Mouse (Mus musculus) heart, postnatal 36 days (tissue): ENCODE measurements at regions not wholly inside any gene's neighbourhood (a gene's known extent, or its start where the extent isn't known, plus 50 kb on each side); places are given as distances from the start of the nearest gene placed in this dataset.

Source experiments
- DNase-seq, 2 experiments: peaks; one replicate each; pipeline ENCODE4 v3.0.0; 2021 to 2022
- intact Hi-C: fragments of 180-260 bp; cut with DNase I; formaldehyde crosslinking; loops from one replicate; pipeline ENCODE4 v1.15.1; 2025

DNA sequence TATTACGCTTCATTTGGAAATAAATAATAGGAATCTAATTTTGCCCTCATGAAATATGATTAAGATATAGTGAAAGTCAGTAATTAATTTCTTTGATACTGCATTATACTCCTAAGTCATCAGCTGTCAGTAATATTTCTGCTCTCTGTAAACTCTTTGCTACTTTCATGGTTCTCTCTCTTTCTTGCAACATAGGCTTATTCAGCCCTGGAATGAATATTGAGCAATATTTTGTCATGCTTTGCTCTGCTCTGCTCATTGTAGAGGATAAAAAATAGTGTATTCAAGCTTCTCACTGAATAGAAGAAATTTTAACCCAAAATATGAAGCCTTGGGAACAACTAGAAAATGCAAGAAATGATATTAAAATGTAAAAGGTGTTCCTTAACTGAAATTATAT lies 306.1 kb upstream of the C030005K15Rik start:
- no peak for DNase-seq
- intact Hi-C loops = no loop called here

DNA sequence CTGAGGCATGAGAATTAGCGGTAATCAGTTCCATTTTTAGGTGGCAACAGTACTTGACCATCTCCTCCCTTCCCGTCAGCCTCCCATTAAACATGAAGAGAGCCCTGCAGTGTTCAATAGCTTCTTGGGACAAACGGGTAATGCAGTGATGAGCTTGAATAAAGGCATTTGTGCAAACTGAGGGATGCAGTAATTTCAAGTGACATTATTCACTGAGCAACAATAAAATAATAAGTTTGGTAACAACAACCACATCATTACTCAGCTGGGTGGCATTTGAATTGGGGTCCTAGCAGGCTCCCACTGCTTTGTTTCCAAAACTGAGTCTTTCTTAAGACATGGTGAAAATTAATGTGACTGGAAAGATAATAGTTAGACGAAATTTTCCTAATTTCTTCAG lies 315.2 kb upstream of the C030005K15Rik start:
- no peak for DNase-seq
- intact Hi-C loops = no loop called here

DNA sequence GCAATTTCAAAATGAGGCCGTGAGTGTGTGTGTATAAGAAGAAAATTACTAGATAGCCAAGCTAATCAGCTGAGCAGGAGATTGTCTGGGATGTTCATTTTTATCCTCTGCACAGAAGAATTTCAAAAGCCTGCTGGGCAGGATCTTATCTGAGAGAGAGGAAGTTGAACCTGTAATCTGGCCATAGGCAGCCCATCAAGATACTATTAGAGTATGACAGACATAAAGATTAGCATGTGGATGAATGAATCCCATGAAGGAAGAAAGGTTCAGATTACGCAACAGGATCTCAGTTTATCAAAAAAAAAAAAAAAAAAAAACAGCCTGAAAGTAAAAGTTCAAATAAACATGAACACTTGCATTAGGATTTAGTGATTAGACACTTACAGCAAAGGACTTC lies 317.3 kb upstream of the C030005K15Rik start:
- no peak for DNase-seq
- intact Hi-C loops = no loop called here

DNA sequence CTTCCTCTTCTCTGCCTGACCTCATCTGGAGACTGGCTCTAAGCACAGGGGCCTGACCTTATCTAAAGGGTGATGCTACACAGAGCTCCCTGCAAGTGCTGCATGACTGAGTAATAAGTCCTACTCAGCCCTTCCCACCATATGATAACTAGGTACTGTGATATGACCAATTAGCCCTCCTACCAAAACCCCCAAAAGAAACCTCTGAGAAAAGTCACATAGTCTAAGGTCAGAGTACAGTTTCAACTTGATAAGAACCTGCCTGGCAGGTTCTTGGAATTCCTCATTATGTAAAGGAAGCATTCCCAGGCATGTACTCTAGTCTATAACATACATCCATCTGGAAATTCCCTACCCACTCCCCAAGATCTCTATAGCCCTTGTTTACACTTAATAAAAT lies 318.0 kb upstream of the C030005K15Rik start:
- DNase-seq = no peak
- intact Hi-C loops = no loop called here

DNA sequence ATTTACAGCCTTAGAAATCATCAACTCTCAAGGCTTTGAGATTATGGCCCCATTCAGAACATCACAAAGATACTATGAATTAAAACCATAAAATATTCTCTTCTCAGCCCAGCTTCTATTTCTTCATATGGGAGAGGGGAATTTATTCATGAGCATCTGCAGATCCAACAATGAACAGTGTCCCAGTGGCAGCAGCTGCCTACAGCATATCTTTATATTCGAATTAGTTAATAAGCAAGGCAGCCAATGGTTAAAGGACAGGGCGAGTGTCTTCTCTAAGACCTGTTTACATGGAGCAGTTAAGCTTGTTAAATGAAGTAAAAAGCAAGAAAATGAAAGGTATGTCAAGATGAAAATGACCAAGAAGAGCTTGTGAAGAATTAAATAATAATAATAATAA lies 346.9 kb upstream of the C030005K15Rik start:
- intact Hi-C loops = no loop called here
- no peak for DNase-seq

DNA sequence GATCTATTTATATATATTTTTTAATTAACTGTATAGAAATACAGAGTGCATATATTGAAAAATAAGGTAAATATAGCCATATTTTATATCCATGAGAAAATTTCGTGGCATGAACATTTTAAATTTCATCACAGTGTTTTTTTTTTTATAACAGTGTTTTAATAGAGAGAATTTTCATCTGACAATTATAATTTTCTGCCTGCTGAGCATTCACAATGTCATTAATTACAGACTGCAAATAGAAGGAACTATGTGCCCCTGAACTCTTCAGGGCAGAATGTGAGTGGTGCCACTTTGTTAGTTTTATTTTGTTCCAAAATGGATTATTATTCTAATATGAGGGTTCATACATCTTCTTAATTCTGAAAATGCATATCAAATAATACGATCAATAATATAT lies 358.3 kb upstream of the C030005K15Rik start:
- DNase-seq = no peak
- intact Hi-C loops = no loop called here

DNA sequence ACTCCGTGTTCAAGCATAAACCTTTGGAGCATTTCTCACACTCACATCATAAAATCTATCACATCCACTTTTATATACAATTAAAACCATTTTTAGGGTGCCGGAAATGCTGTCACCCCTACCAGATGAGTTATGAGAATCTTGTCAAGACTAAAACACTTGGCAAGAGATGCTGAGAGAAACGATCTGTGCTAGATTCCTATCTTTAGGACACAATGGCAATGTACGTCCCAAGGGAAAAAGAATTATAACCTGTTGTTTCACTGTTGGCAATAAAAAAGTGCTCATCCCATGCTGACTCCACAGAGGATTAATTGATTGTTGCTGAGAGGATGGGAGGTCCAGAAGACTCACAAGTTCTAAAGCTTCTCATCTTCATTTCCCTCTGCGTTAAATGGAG lies 389.7 kb upstream of the C030005K15Rik start:
- intact Hi-C loops = no loop called here
- no peak for DNase-seq

DNA sequence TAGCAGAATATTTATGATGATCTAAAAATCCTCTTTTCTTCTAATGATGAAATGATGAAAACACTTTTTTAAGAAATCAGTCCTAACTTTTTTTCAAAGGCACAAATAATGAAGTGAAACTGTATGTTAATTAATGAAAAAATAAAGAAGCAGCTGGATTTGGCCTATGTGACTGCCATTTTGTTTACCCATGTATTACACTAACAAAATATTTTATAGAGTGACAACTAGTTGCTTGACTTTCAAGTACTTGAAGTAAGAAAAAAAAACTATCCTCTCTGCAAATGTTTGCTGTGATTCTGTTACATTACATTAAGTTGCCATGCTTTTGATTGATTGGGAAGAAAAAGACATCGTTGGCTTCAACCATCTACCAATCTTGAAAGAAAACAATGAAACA lies 399.2 kb upstream of the C030005K15Rik start:
- DNase-seq = no peak
- intact Hi-C loops = no loop called here

DNA sequence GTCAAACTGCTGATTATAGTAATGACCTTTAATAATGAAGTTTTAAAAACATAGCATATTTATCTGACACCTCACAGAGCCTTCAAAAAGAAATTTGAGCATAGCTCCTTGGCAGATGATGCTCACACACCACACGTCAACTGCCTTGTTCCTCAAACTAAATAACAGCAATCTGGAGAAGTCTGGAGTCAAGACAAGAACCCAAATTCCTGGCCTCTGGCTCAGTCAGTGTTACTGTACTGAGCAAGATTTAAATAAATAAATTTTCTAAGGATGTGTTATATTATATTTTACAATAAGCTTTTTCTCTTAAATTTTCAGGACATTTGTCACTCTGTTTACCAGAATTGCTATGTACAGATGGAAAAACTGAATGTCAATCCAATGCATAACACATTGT lies 408.5 kb upstream of the C030005K15Rik start:
- DNase-seq = no peak
- intact Hi-C loops = no loop called here

DNA sequence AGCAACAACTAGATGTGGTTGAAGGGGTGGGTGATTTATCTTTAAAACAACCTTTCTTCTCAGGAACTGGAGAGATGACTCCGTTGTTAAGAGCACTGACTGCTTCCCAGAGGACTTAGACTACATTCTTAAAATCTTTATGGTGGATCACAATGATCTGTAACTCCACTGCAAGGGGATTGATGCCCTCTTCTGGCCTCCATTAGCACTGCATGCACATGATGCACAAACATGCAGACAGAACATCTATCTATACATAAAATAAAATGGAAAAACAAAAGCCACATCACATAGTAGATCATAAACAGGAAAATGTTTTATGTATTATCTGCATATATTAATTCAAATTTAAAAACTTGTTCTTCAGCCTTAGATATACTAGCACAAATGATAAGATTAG lies 419.2 kb upstream of the C030005K15Rik start:
- intact Hi-C loops = no loop called here
- no peak for DNase-seq

DNA sequence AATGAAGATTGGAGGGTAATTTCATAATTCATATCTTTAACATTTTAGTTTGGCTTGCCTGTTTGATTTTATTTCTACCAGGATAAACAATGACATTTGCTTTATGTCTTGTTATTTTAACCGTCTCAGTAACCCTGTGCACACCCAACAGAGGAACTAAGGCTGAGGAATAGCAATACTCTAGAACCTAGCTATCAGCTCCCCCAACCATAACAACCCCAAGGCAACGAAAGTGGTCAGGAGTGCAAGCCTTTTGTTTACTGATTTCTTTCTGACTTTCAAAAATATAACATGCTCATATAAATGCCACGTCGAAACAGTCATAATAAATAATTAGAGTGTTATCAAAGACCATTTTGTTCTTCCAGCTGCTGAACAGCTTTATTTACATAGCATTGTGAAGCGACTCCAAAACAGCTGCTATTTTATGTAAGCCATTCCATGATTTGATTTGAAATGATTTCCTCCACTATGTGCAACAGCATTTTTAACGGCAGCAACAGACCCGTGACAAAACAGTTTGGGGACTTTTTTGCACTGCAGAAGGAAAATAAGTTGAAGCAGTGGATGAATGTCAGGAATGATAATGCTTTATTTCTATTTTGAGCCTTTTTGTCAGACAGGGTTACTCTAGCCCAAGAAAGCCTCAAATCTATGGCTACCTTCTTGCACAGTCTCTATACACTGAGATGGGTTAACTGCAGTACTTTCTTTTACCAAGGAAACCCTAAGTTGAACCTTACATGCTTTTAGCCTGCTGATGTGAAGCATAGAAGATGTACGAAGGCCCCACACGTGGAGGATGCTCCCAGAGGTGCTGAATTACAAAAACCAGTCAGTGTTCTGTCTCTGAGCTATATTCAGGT lies 420.7 kb upstream of the C030005K15Rik start:
- DNase-seq = no peak
- intact Hi-C loops = no loop called here

DNA sequence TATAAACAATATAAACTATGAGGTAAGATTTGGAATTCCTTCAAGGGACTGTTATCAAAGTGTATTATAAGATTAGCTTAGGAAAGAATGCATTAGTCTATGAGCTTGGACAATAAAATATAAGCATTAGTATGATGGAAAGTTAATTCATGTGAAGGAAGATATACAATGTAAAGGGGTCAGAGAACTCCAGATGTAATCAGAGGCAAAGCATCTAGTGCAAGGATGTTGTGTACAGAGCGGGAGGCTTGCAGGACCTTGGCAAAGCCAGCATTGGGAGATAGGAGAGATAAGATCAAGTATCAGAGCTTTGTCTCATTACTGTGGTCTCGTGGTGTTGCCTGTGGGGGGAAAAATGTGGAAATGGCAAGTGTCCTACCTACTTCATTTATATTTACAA lies 429.4 kb upstream of the C030005K15Rik start:
- DNase-seq = no peak
- intact Hi-C loops = no loop called here

DNA sequence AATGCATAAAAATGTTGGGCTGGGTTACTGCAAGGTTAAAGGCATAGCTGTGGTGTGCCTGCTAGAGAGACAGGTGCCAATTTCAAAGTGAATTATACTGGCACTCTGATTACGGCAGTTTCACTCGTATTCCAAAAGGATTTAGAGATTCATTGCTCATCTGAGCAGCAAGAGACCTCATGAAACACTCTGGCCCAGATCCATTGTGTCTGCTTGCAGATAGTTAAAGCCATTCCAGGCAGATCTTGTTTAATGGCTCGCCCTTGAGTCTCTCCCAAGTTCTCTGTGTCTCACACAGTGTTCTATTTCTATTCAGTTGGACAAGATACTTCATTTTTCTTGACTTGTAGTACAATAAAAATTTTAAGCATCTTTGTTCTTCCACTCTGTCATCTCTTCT lies 459.1 kb upstream of the C030005K15Rik start:
- DNase-seq = no peak
- intact Hi-C loops = no loop called here

DNA sequence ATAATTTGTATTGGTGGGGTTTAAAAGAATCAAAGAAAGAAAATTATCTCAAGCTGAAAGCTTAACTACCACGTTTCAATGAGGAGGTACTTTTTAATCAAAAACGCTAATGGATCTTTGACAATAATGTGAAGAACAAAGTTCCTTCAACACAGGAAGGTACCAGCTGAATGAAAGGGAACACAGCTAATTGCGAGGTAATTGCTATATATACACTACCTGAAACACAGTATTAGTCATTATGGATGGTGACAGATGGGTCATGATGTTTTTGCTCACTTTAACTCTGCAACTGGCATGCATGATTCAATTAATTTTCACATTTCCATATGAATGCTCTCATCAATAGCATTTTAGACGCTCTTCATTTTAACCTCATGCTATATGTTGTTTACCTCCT lies 470.3 kb upstream of the C030005K15Rik start:
- intact Hi-C loops = no loop called here
- DNase-seq = no peak

DNA sequence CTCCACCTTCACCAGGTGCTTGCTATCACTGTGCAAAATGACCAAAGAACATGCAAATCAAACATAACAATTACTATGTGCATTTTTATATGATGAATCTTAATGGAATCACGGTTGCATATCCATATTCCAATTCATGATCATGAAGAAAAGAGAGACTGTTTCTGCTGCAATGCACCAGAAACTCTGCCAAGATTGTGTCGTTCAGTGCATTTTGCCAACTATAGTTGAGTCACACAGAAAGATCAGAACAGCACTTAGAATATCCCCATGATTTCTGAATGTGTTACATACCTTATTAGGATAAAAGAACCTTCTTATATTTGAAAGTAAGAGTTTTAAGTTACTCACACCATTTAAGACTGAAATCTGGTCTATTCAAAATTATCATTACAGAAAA lies 483.7 kb upstream of the C030005K15Rik start:
- no peak for DNase-seq
- intact Hi-C loops = no loop called here

DNA sequence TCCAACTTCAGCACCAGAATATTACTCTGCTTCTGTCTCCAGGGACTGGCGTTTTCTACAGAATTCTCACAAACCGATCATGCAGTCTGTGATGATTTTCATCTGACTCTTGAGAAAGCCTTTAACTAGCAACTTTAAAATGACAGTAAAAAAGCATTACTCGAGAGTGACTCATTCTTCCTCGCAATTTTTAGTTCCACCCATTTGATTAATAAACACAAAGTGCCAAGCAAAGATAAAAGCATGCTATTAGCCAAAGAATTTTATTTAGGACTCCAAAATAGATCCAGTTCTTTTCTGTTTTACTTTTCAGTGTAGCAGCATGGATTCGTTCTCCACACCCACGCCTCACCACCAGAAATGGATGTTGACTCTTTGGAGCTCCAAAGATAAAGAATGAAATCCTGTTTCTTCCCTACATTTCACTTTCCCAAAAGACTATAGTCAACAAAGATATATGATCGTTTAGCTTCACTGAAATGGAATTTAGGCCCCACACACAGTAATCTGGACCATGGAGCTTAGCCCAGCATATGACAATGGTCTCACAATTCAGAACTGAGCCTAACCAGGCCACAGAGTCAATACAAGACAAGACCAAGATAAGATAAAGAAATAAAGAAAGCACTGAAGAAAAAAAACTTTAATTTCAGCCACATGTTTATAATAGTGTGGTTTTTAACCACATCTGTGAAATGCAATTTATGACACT lies 486.5 kb upstream of the C030005K15Rik start:
- DNase-seq = no peak
- intact Hi-C loops = no loop called here

DNA sequence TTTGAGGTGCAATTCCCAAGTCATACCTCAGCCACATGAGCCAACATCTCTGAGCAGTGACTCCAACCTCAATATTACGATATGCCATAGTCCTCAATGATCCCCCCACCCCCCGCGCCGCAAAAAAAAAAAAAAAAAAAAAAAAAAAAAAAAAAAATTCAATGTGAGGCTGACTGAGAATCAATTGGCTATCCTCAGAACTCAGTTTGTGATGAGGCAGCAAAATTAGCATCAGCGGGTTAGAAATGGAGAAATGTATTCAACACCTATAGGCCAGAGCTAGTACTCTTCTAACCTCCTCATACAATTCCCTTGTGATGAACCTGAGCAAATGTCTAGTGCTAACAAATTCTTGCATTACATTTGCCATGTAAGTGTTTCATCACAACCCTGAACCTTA lies 504.5 kb upstream of the C030005K15Rik start:
- no peak for DNase-seq
- intact Hi-C loops = no loop called here

DNA sequence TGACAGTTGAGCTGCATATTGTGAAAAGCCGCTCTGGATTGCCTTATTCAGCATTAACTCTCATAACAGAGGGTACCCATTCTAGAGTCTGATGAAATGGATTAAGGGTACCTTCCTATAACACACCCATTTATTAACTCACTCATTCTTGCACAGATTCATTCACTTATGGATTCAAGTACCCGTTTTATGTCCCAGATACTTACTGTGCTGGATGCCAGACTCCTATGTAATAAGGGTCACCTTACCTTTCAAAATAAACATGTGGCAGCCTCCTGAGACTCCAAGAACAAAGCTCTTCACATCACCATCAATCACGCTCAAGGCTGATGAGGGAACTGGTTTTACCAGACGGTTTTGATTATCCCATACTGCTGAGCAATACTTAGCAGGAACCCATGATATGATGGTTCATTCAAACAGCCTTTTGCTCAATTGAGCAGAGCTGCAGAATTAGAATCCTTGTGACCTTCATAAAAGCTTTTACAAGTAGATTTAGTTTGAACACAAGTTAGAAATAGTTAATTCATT lies 505.2 kb upstream of the C030005K15Rik start:
- DNase-seq = no peak
- intact Hi-C loops = no loop called here

DNA sequence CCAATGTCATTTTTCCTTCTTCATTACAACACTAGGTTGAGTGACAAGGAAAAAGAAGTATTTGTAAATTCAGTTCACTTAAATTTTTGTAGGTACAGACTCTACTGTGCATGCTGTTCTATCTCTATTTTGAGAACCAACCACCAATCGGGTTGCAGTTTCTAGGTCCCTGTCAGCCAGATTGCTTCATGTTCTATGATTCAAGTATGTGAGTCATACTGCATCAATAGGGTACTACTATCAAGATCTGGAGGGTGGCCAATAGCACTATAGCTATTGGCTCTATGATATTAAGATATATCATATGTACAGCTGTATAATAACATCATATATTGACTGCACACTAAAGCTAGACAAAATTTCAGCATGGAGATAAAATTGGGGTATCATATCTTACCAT lies 521.8 kb upstream of the C030005K15Rik start:
- DNase-seq = no peak
- intact Hi-C loops = no loop called here

DNA sequence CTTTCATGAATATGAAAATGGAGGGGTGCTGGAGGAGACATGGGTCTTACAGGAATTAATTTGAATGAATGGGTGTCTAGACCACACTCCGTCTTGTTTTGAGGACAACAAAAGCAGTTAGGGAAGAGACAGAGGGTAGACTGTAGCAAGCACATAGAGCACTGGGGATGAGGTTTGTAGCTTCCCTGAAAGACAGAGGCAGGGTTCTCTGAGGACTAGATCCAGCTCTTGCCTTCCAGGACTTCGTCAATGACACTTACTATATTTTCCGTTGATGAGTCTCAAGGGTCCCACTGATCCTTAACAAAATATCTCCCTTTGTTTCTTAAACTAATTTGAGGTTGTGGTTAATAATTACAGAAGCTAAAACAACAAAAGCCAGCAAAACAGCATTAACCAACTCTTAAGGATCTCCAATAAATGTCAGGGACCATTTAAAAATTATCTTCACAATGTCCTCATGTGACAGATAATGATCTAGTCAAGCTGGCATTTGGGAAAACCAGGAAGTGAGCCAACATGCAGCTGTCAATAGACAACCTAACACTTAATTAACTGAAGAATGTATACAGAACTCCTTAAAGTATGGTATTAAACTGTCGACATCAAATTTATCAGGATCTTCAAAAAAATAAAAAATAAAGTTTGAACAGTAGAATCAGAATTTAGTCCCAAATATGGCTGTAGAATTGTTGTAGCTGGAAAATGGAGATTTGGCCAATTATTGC lies 531.6 kb upstream of the C030005K15Rik start:
- DNase-seq = no peak
- intact Hi-C loops = no loop called here

DNA sequence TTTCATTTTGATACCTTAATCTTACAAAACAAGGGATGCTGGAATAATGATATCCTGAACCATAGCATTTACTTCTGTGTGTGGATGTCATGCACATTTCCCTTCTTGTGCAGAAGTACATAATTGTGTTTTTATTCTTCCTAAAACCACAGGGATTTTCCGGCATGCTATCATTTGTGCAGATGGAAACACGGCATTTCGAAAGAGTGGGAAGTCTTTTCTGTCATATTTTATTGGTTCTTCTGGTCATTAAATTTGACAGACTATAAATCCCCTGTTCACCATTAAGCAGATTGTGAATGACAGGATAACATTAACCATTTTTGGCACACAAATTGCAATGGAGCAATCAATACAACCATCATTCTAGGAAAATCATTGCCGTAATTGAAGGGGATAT lies 532.7 kb upstream of the C030005K15Rik start:
- no peak for DNase-seq
- intact Hi-C loops = no loop called here
